Mouse (Mus musculus) adrenal gland (tissue): ENCODE measurements around the gene Akip1.

Experiments used
- intact Hi-C: fragments of 180-260 bp; cut with DNase I; formaldehyde crosslinking; loops from one replicate; pipeline ENCODE4 v1.15.1; 2025
- long read RNA-seq, 2 experiments: library from polyadenylated mRNA; unstranded; transcript quantifications; one replicate each; pipeline ENCODE4 v2.0.0; 2020; ENCODE audit warnings: borderline replicate concordance in 1 of 2; ENCODE audit not compliant: insufficient replicate concordance in 1 of 2

Gene Akip1
- long read RNA-seq, experiment 1, transcript Akip1-201 (6 exons, 1,028 nt) = major isoform, 31 of 40 reads
- long read RNA-seq, experiment 1, partial matches to known transcripts = 6 of 40 reads
- long read RNA-seq, experiment 1, other reads (novel, unspliced or antisense) = 3 of 40 reads
- long read RNA-seq, experiment 2, transcript Akip1-201 (6 exons, 1,028 nt) = major isoform, 23 of 34 reads
- long read RNA-seq, experiment 2, partial matches to known transcripts = 6 of 34 reads
- long read RNA-seq, experiment 2, other reads (novel, unspliced or antisense) = 5 of 34 reads

DNA sequence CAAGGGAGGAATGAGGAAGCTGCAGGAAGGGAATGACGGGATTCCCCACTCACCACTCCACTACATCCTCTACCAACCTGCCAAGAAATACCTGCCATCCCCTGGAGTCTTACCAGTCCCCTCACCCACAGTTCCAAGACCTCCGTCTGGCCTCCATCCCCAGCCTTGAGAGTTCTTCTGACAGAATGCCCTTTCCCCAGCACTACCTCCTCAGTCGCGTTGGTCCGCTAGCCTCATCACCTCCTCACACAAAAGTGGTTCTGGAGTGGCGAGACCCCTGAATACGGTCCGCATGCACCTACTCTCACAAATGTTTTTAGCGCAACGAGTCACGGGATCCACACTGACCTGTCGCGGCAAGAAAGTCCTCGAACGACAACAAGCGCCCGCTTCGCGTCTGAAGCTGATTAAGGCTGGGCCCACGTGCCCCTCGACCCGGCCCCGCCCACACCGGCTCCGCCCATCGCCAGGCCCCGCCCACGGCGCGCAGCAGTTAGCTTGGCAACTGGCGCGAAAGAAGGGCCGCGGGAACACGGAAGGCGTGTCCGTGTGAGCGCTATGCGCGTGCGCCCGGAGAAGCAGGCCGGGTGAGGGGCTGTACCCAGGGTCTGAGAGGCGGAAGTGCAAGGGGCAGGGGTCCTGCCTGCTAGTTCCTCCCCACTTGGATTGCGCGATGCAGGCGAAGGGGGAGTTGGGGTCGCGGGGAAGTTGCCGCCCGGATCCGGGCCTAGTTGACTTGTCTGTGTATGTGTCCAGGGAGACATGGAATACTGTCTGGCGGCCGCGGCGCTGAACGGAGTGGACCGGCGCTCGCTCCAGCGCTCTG lies at the start of gene Akip1, which contains the start of gene St5:
Gene Akip1, plus strand, starts transcription at position 501 of the 826 bp plus-strand sequence.
Gene St5, minus strand, starts transcription at position 416 of the 826 bp plus-strand sequence.
- intact Hi-C loops = no loop called here

DNA sequence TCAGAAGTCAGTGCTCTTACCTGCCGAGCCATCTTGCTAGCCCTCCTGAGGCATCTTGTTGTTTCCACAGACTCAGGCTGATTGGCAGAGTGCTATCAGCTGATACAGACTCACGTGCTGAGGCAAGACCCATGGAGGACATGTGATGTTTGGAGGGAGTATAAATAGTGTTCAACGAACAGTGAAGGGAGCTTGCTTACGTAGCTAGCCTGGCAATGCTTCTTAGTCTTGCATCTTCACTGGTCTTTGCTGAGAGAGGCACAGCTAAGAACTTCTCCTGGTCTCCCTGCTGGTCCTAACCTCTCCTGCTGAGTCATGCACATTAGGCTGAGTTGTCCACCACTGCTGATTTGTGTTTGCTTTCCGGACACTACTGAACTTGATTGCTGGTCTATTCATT lies 48.6 kb upstream of the Akip1 start:
- intact Hi-C loops = no loop called here

DNA sequence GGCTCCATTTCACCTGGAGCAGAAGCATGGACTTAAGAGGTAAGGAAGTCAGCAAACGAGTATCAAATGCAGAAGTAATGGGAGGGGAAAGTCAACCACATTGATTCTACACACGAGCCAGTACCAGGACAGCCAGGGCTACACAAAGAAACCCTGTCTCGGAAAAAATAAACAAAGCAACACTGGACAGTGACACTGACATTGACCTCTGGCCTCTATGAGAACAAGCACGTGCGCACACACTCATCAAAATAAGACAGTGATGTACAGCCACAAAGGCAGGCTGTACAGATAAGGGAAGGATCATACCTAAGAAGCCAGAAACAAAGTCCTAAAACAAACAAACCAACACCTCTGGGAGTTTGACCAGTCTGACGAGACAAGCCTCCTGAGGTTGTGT lies 45.6 kb upstream of the Akip1 start:
- intact Hi-C loops = no loop called here

DNA sequence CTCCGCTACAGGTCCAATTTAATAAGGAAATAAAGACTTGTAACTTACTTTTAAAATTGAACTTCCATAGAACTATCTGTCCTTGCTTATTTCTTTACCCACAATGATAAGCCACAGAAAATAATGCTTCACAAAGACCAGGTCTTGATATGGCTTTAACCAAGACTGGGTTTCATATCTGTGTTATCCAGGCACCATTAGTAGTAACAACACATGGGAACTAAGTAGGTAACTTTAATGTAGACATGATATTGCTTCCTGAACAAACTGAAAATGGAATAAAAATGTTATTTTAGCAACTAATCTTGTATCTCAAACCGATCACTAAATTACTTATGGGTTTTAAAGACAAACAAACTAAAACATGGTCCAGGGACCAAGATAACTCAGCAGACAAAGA lies 44.2 kb upstream of the Akip1 start:
- intact Hi-C loops = no loop called here

DNA sequence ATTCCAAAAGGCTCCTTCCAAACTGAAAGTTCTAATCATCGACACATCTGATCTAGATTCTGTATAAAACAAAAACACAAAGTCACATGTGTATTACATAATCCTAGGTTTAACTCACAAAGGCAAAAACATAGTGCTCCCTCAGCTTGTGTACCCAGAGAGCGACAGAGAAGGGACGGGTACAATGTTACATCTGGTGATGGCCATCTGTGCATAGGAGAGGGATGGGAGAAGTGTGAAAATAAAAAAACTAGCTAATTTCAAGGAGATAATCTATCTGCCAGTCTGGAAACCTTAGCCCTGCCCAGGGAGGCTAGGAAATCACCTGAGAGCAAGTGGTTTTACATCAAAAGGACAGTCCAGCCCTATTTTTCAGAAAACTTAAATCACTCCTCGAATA lies 40.9 kb upstream of the Akip1 start:
- intact Hi-C loops = no loop called here

DNA sequence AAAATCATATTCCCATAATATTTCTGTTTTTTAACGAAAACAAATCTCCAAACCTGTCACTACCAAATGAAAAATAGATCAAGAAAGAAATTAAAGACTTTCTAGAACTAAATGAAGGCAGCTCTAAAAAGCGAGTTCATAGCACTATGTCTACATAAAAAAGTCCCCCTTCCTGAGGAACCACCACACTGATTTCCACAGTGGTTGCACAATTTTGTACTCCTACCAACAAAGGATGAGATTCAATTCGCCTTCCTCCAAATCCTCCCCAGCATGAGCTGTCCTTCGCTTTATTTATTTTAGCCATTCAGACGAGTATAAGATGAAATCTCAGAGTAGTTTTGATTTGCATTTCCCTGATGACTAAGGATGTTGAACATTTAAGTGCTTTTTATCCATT lies 36.8 kb upstream of the Akip1 start:
- intact Hi-C loops = no loop called here

DNA sequence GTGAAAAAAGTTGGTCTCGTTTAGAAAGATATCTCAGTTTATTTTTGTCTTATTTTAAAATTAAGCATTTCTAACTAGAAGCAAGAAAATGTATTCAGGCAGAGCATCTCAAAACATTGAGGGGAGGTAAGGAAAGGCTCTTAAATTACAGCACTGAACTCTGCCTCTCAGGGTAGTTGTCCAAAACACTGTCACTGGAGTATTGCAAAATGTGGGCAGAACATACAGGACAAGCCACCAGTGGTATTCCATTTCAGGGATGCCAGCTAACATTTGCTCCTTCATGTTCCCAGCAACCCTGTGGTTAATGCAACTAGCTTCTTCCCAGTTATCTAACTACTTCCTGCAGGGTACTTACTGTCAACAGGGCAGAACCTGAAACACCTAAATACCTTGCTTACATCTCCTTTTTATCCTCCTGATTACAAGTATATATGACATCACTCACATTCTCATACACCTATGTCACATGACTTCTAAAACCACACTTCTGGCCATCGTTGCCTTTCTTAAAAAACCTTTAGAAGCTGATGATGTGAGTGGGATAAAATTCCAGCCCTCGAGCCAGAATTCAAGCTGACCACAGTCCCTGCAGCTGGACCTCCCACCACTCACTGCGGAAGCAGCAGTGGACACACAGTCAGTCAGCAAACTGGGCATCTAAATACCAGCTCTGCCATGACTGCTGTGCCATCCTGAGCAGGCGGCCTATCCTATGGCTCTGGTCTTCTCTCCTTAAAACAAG lies 33.9 kb upstream of the Akip1 start:
- intact Hi-C loops = no loop called here

DNA sequence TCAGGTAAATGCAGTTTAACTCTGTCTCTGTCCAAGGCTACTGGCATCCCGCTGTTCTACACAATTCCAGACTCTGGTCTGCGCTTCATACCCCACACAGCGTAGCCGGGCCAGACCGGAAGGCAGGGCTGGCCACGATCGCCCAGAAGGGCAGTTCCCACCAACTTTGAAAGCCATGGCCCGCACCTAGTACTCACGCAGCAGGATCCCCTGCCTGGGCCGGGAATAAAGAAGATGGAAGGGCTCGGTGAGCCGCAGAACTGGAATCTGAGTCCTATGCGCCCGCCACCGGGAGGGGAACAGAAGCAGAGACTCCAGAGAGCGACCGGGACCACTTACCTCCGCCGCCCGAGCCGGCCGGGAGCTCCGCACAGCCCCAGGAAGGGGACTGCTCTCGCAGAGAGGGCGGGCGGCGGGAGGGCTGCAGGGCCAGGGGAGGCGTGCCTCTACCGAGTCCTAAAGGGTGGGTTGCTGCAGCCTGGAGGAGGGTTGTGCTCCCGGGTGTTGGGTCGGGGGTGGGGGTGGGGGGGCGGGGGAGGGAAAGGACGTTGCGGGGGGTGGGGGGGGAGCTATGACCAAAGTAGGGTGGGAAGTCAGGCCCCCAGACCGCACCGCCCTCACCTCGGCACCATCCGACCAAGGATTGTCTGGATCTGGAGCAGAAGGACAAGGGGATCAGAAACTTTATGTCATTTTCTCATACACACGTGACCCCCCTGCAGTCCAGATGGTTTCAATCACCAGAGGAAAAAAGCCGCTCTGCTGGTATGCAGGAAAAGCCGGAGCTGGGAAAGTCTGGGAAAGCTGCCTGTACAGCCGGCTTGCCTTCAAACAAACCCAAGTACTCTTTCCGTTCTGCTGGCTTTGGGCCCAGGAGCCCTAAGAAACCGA lies 31.7 kb upstream of the Akip1 start:
- intact Hi-C loops = no loop called here

DNA sequence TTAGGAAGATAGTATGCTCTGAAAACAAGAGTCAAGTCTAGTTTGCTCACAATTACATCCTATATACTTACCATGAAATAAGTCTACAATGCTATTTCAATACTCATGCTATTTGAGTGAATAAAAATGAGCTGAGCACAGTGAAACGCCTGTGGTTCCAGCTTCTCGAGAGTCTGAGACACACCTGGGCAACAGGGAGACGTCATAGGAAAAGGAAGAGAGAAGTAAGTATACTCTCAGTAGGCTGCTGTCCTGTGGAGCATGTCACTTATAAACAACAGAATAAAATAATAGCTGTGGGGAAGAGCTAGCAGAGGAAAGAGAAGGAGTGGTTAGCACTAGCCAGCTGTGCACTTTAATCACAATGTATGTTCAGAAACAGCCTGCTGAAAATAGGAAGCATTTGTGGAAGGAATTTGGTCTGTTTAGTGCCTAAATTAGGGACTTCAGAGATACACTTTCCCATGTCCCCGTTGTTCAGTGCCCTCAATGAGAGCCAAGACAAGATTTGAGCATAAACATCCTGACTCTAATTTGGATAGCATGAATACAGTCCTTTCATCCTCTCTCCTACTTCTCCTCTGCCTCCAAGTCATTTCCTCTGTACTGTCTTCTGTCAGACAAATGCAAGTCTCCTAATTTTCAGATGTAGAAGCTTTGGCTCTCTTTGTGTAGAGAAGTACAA lies 28.4 kb upstream of the Akip1 start:
- intact Hi-C loops = no loop called here

DNA sequence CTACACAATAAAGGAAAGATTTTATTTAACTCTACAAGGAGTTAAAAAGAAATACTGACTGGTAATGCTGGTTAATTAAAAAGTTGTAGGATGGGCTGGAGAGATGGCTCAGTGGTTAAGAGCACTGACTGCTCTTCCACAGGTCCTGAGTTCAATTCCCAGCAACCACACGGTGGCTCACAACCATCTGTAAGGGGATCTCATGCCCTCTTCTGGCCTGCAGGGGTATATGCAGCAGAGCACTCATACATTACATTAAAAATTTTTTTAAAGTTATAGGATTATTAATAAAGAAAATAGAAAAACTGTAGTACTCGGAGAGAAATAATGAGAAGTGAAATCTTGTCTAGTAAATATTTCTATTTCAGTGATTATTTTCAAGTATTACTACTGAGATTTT lies 23.2 kb upstream of the Akip1 start:
- intact Hi-C loops = no loop called here

DNA sequence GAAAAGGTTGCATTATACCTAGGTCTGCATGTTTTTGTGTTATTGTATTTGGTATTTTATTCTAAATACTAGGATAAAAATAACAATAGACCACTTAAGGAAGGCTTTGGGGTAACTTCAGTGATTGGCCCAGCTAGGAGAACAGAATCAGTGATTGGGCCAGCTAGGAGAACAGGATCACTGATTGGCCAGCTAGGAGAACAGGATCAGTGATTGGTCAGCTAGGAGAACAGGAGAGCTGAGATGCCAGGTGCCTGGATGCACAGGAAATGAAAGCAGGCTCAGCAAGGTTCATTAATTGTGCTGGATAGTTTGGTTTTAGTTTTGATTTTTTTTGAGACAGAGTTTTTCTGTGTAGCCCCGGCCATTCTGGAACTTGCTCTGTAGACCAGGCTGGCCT lies 22.6 kb upstream of the Akip1 start:
- intact Hi-C loops = no loop called here

DNA sequence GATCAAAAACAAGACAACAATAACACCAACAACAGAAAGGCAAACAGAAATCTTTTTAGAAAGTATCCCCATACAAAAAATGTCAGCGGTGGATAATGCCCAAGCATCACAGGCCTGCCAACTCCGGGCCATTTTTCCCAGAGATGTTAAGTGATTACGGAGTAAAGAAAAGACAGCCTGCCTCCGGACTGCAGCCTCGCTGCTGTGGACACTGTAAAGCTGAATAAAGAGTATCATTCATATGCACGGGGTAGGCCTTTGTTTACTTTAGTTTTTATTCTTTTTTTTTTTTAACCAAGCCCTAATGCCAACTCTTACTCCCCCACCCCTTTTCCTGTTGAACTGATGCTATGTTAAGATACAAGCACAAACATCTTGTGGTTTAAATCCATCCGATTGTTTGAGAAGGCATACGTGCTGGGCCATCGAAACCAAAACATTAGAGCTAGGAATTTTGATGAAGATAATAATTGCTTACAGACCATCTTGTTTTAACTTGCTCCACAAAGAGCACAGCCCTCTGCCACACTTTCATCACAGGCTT lies 16.8 kb upstream of the Akip1 start:
- intact Hi-C loops = no loop called here

DNA sequence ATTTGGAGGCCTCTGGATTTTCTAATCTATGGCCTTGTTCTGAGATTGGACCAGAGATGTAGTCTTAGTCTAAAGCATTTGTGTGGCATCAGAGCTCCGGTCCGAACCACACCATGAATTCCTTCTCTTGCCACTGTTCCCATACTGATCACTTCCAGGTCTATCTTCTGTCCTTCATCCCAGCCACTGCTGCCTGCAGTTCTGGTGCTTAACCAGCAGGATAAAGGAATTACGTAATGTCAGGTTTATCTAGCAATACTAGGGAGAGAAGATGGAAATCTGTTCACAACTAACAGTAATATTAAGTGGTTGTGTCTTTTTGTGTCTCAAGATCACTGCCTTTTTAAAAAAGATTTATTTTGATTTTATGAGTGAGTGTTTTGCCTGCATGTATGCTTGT lies 13.4 kb upstream of the Akip1 start:
- intact Hi-C loops = no loop called here

DNA sequence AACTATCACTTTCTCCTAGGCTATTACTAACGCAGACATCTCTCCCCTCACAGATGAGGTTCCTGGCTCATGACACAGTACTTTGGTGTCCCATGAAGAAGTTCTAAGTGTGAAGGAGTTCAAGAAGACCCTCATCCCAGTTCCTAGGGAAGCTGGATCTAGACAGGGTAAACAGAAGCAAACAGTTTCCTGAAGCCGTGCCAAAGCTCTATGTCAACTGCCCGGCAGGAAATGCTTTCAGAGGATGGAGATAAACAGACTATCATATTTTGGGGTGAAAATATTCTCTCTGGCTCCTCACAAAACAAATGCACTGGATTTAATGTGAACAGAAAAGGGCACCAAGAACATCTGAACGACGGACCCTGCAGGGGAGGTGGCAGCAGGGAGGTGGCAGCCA lies 12.5 kb upstream of the Akip1 start:
- intact Hi-C loops = no loop called here

DNA sequence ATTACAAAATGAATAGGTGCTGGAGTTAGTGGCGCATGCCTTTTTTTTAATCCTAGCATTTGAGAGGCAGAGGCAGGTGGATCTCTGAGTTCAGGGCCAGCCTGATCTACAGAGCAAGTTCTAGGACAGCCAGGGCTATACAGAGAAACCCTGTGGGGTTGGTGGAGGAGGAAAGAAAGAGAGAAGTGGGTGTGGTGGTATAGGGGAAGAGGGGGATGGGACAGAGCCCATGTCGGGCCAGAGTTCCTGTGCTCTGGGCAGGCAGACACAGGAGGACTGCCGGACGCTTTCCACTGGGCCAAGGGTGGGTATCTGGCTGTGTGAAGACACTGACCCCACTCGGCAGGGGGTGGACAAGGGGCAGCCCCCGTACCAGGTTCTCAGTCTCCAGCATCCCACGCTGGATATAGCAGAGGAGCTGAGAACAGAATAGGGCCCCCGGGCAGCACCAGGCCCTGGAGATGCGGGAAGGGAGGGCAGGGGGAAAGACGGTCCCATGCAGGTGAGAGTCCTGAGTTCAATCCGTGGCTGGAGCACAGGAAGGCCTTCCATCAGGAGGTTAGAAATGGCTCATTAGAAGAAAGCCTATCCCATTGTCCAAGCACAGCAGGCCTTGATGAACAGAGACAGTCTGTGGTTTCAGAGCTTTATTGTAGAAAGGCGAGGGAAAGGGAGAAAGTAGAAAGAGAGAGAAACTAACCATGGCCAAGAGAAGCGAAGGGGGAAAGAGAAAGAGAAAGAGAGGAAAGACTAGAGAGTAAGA lies 8.7 kb upstream of the Akip1 start:
- intact Hi-C loops = no loop called here

DNA sequence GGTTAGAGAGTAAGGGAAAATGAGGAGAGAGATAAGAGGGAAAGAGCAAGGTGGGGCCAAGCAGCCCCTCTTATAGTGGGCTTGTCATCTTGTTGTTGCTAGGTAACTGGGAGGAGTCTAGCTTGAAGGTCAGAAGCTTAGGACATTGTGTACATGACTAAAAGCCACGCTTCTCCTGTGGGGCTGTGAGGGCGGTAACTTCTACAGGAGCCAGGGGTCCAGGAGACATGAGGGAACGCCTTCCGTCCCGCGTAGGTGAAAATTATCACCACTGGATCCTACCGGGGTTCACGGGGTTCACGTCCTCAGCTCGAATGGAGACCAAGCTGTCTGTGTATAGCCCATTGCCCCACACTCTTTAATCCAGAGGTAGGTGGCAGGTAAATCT lies 8.2 kb upstream of the Akip1 start:
- intact Hi-C loops = no loop called here

DNA sequence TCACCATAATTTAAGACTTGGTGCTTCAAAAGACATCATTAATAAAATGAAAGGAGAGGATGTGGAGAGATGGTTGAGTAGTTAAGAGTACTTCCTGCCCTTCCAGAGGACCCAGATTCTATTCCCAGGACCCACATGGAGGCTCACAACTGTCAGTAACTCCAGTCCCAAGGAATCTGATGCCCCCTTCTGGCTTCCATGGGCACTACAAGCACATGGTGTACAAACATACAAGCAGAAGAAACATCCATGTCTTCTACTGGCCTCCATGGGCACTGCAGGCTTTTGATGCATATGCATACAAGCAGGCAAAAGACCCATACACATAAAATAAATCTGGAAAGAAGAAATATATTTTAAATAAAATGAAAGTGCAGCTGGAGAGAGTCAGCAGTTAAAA lies 3.3 kb upstream of the Akip1 start:
- intact Hi-C loops = no loop called here

DNA sequence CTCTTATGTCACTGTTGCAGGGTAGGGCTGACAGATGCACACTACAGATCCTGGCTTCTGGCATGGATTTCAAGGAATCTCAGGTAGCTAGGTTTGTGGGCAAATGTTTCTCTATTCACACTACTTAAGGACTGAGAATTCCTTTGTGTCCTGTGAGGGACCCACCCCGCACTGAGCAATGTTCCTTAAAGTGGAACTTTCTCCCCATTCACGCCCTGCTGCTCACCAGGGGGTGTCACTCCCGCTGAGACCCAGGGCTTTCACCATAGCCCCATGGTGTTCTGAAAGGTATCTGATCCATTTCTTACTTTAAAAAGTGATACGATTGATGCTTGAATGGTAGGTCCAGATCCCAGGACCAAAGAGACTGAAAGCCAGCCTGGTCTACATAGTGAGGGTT lies 769 bp upstream of the Akip1 start:
- intact Hi-C loops = no loop called here

DNA sequence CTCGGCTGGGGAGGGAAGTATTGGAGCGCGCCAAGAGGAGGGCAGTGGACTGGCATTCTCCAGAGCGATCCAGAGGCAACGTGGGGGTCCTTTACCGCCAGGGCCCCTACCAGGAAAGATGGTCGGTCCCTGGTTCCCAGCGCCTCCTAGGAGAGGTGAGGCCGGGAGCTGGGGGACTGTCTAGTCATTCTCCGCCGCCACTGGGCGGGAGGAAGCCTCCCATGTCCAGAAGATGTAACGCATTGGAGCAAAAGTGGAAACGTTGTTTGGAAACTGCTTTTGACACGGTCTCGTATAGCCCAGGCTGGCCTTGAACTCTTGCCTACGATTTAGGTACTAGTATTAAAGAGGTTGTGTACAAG lies 507 bp downstream of the Akip1 start:
- intact Hi-C loops = no loop called here

DNA sequence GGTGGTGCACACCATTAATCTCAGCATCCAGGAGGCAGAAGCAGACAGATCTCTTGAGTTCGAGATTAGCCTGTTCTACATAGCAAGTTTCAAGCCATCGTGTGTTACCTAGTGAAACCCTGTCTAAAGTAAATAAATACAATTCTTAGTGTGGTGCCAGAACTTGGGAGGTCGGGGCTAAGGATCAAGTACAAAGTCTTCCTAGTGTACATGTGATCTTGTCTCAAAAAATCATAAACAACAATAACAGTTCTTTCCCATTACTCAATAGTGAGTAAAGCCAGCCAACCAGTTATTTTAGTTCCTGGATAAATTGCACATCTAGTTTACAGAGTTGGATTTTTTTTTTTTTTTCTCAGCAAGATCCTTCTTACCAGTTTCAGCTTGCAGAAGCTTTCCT lies 971 bp downstream of the Akip1 start:
- intact Hi-C loops = no loop called here
